Mouse (Mus musculus) adrenal gland, adult 18-20 months (tissue): ENCODE measurements around the gene Skap1. TPM values are rescaled to one million over a fixed set of nuclear protein-coding genes. Genes with fewer than 3 reads are reported as not detected.

Source experiments
- DNase-seq, 2 experiments: peaks; one replicate each; pipeline ENCODE4 v3.0.0; 2021 to 2022; ENCODE audit warnings: low spot score in 2 of 2
- total RNA-seq, 2 experiments: library from RNA; stranded (reverse); gene quantifications; 1 replicate in 1 of 2; 2 replicates in 1 of 2; pipeline ENCODE4 v1.2.3; 2021

The Skap1 gene
- total RNA-seq, 2 experiments from 2014 or later, result 7.6 to 8.8 TPM

DNA sequence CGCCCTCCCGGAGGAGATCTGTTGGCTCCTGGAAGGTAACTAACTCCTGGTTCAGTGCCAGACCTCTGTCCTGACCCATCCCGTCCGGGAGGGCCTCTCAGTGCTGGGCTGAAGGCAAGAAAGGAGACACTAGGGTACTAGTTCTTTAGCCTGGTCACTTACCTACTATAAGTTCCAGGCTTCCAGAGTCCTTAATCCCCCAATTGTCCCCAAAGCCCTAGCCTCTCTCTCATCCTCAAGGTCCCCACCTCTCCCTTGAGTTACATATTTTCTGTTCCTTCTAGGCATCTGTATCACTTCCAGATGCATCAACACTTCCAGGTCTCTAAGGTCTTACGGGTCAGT is 295 bp downstream of the Skap1 start:
- DNase-seq, result peak; percentile 18 to 25

DNA sequence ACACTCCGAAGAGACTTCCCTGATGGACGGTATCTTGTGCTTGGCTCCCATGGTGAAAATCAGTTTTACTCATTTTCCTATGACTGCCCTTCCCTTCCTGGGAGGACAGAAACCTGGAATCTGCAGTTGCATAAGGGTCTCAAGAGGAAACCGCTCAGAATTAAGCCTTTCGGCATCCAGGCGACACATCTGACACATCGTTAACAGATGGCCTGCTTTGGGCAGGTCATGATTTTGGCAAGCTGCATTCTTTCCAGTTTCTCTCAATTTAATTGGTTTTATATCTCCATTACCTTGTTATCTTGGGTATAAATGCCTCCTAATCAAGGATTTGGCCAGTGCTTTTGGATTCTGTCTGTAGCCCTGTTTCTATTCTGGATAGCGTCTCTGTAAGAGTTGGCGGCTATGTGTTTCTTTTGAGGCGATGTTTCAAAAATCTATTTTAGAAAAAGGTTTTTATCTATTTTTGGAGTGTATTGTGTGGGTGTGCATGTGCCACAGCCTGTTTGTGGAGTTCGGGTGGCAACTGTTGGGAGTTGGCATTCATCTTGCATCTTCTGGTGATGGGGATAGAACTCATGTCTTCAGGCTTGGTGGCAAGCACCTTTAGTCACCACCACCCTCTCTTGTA is 1.1 kb downstream of the Skap1 start:
- DNase-seq, result no peak

DNA sequence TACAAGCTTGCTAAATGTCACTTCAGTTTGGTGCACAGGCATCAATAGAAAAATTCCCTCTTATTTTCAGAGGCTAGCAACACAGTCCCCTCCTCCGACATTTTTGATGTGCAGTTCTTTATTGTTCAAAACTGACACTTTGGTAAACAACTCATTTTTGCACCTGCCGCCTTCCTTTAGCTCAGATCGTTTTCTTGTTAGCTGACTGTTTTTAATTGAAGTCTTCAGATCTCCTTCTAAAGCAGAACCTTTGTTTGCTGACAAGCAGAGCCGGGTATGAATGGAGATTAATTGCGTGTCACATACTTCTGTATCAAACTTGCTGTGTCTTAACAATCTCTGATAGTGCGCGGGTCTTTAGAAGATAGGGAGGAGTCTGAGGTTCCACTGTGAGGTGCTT is 2.0 kb downstream of the Skap1 start:
- DNase-seq, result no peak

DNA sequence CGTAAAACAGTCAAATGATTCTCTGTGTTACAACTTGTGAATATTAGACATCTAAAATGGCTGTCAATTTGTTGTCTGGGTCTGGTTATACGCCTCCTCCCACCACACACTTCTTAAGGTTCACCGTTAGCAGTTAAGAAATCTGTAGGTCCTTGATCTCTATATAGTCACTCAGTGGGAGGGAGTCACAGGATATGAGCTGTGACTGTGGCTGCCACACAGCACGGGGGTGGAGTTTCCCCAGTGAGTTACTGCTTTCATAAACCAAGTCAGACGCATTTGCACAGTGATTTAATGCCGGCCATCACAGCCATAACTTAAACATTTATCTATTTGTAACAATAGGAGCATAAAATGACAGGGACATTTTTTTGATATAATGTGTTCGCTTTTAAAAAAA is 2.6 kb downstream of the Skap1 start:
- no peak for DNase-seq

DNA sequence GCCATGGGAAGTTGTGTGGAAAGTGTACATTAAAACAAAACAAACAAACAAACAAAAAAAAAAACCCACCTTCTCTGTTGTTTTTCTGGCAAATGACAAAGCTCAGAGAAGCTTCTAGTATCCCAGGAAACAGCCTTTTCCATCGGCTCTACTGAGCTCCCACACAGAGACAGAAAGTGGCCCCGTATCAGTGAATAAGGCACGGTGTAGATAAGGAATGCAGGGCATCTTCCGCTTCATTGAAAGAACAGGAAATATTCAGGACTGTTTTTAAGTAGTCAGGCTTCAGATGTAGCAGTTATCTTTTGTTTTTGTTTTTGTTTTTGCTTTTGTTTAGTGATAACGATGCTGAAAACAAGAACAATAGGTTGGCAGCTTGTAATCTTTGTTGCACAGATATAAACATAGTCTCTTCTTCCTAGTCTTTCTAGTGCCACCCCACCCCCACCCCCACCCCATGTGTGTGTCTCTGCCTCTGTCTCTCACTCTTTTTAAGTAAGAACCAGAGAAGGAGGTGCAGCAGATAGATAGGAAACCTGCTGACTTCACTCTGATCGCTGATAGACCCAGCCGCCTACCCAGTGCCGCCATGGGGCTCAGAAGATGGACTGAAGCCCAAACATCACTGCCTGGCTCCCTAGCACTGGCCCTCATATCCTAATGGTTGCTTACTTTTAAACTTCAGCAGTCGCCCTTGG is 3.8 kb downstream of the Skap1 start:
- DNase-seq, result no peak

DNA sequence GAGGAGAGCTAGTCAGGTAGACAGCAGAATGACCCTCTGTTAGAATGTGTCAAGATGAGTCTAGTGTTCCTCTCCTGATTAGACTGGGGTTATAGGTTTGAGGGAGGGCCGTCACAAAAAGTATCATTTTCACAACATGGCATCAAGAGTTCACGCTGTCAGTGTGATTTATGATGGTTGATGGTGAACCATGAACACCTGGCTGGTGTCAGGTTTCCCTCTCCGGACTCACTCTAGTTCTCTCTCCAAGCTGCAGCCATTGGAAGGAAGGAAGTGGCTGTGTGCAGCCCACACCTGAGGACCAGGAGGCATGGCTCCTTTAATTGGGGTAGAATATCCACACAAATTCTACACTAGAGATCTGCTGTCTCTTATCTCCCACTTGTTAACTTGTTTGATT is 18.3 kb downstream of the Skap1 start:
- no peak for DNase-seq

DNA sequence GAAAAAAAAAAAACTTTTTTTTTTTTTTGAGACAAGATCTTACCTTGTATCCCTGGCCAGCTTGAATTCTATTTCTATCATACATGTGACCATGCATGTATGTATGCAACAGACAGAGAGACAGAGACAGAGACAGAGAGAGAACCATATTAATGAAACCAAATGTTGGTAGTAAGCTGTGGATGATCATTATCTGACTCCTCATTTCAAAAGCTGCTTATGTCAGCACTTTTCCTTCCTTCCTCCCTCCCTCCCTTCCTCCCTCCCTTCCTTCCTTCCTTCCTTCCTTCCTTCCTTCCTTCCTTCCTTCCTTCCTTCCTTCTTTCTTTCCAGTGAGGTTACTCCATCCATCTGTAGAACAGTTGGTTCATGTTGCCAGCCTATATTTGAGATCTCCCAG is 18.8 kb downstream of the Skap1 start:
- DNase-seq, result no peak

DNA sequence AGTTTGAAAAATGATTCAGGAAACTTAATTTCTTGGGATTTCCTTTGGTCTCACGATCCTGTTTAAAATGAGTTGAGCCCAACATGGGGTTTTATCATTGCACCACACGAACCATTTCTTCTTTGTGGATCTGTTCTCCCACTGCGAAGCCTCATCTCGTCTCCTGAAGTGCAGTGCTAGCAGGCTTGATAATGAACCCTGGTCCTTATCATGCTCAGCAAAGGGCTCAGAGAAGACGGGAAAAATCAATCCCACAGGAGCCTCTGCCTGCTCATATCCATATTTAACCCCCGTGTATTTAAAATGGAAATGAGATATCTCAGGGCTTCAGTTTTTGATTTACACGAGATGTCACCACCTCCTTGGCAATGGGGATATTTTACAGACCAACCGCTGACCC is 34.1 kb downstream of the Skap1 start:
- DNase-seq, result no peak

DNA sequence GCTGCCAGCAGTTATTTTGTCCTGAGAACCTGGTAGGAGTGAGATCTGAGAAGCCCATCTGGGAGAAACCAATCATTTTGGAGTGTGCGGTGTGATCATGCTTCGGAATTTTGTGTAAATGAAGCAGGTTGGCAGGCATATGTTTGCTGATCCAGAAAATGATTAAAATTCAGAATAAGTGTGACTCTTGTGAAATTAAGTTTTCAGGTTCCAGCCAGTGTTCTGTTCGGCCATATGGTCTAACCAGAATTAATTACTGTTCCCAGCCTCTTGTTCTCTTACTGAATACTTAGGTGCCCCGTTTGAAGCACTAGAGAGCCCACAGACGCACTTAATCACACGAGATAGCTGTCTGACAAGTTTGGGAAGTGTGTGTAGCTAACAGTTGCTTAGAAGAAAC is 36.6 kb downstream of the Skap1 start:
- no peak for DNase-seq

DNA sequence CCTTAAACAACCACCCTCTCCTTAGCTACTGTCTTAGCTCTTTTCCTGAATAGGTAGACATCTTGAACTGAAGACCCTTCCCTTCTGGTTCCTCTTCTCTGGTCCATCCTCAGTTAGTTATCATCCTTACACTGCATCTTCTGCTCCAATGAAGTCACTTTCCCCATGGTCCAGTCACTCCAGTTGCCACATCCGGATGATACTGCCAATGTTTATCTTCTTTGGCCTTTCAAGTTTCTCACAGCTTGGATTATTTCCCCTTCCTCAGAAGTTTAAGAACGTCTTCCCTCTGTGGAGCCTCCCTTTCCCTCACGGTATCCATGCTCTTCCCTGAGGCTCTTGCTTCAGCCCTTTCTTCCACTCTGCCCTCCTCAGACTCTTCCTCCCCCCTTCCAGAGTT is 38.6 kb downstream of the Skap1 start:
- DNase-seq, result no peak

DNA sequence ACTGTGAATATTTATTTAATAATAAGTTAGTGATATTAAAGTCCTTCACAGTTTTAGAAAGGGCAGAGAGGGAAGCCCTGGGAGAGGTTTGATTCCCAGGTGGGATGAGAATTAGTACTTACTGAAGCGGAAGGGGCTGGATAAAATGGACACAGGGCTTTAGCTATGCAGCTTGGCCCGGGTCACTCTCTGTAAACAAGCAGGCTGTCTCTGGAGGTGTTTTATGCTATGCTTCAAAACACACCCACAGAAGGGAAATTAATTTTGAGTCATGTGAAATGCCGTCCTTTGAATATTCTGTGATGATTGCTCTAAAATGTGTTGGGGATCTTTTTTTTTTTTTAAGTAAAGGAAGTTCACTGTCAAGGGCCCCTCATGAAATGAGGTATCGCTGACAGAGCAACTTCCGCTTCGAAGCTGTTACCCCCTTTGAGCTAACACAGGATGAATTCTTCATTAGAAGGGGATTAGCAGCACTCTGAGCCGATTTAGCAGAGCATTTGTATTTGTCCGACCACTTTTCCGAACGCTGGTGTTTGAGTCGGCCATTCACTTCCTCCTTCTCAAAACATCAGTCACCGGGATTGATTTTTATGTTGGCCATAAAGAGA is 40.2 kb downstream of the Skap1 start:
- DNase-seq, result no peak

DNA sequence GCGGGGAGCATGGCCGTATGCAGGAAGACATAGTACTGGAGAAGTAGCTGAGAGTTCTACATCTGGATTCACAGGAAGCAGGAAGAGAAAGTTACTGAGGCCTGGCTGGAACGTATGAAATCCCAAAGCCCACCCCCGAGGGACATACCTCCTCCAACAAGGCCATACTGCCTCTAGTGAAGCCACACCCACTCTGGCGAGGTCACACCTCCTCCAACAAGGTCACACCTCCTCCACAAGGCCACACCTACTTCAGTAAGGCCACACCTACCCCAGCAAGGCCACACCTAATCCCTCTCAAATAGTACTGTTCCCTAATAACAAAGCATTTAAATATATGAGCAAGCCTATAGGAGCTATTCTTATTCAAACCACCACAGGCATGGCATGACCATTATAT is 41.4 kb downstream of the Skap1 start:
- no peak for DNase-seq

DNA sequence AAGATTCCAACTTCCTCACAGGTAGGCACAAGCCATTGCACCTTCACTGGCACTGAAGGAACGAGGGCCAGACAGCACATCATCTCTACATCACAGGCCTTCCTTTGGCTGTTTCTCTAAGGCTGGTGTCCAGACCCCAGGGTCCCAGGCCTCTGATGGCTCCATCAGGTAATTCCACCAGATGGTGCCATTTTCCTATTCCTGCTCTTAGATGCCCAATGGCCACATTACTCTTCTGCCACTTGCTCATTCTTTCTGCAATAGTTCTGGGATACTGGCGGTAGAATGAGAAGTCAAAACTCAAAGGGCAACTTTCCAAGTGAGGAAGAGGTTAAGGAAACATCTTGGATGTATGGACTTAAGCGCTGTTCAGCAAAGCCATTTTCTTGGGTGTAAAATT is 50.8 kb downstream of the Skap1 start:
- DNase-seq, result no peak

DNA sequence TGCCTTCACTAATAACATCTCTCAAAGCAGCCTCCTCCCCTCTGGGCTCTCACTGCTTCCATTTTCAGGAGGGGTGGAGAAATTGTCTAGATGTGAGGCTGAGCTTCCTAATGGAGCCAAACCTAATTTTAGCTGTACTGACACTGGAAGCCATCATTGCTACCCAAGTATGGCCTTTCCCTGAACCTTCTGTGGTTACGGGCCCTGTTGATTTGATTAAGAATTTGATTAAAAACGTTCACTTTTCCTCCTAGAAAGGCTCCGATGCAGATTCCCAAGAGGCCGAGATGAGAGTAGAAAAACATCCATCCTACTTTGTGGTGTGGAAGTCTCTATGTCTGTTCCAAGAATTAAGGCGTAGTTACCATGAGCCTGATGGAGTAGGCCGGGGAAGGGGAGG is 60.1 kb downstream of the Skap1 start:
- no peak for DNase-seq

DNA sequence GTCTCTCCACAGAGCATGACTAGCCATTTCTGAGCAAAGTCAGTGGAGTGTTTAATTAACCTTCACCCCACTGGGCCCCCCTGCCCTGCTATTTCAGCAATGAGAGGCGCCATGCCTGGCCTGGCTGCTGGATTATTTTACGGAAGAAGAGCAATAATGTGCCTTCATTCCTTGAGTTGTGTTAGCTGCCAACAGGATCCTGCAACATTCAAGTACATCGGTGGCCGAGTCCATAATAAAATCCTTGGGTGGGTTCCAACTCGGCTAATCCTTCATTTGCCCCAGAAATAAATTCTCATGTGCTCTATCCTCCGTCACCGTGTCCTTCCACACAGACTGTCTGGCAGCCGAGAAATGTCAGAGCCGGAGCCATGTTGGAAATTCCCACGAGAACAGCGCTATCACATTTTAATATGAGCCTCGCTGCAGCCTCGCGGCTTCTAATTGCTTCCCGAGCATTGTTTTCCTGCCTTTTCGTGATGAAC is 61.8 kb downstream of the Skap1 start:
- DNase-seq, result no peak

DNA sequence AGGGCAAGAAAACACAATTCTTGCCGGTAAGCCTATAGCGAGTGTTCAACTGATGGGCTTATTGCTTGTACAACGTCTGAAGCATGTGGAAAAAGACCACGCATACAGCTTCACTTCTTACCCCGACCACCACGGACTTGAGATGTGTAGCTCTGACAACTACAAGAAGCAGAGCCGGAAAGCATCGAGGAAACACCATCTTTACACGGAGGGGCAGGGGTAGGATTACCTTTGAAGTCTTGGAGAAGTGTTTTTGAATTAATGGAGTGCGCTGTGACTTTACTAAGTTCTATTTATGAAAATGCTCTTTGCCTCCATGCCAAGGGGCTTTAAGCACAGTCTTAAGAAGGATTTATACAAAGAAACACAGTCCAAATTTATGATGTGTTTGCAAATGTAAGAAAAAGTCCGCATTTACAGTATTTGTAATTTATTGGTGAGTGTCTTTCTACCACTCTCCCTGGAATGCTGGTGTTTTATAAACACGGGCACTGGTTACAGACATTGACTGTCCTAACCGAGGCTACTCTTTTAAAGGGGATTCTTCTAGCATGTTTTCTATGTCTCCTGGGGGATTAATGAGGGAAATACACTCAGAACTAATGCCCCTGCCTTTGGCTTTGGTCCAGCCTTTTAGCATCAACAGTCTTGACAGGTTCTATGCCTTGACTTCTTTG is 67.5 kb downstream of the Skap1 start:
- DNase-seq, result no peak

DNA sequence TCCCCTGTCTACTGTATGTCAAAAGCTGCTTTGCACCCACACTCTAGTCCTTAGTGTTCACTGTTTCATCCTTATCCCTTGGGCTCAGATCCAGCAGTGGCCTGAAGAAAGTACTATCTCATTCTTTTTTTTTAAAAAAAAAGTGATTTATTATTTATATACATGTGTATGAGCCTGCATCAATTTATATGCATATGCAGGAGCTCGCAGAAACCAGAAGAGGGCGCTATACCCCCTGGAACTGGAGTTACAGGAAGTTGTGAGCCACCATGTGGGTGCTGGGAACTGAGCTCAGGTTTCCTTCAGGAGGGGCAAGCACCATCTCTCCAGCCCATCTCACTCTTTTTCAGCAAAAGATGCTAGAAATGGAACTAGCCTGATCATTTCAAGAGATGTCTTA is 70.1 kb downstream of the Skap1 start:
- DNase-seq, result no peak

DNA sequence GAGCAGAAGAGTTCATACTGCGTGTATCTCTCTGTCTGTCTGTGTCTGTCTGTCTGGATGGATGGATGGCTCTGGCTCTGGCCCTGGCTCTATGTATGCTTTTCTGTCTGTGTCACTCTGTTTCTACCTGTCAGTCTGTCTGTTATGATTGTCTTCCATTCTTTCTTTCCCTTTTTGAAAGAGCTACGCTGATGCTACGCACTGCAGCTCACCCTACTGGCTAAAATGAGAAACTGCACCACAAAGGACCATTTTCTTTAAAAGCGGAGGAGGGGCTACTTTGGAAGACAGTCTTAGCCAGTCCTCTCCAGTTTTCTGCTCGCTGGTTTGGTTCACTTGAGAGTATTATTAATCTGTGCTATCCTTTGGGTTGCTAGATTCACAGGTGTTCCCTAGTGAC is 71.8 kb downstream of the Skap1 start:
- DNase-seq, result peak in 1 of 2 experiments; percentile 21

DNA sequence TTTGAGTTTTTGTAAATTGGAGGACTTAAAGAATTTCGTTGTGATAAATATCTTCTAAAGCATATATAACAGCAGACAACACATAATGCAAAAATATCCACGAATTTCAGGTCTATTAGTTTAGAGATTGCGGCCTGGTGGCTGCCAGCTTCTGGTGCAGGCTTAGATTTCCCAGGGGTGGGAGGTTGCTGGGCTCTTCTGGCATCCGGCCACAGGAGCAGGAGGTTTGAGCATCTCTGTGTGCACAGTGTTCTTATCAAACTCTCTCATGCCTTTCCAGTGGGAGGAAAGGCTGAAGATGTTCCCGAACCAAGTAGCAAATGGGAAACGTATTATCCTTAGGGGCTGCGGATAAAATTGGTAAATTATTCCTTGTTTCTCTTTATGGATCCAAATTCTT is 77.6 kb downstream of the Skap1 start:
- DNase-seq, result no peak

DNA sequence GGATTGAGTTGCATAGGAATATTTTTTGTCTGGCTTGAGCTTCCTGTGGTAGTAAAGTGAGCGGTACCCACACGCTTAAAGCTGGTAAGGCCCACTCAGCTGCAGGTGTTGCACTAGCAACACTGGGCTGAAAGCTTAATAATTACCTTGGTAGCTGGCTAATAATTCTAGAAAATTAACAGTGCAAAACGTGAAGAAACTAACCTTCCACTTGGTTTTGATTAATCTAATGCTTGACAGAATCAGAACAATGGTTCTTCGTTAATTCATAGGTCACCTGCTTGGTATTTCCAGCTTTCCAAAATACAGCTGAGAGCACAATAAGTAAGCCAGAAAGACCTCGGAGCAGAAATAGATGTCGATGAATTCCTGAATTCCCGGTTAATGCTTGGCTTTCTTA is 78.2 kb downstream of the Skap1 start:
- DNase-seq, result no peak

DNA sequence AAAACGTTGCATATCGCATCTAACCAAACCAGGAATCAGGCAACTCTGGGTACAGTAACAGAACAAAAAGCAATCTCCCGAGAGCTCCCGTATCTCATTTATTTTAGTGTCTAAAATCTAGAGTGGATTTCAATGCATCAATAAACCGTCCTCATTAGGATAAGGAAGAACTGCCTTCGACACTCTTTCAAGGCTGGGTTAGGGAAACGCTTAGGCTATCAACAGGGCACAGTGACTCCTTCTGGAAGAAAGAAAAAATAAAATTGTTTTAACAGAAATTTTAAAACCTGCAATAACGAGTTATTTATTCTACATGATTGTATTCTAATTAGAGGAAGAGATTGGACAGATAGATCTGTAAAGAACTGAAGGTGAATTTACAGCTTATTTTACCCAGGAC is 82.0 kb downstream of the Skap1 start:
- no peak for DNase-seq
